In the genomic region with DNA sequence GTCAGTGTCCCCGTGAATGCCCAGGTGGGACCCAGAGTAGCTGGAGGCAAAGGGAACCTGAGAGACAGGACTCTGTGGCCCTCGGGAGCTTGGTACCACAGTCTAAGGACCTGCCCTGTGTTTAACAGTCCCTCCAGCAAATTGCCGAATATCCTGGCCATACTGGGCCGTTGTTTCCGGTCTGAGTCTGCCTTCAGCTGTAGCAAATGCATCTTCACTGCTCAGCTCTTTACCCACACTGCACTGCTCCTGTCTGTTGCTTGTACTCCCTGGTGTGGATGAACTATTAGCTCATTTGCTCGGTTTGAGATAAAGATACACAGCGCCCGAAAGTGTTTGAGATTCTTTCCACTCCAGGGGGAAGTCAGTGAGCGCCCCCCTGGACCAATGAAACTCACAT, we compare ENCODE assay signal across 18 mouse cellular contexts. TPM values are rescaled to one million over a fixed set of nuclear protein-coding genes. Genes with fewer than 3 reads are reported as not detected.
DNase-seq lines count a peak whose midpoint lies in the region; ATAC-seq and TF ChIP-seq lines count a peak whose summit lies in the region.
"Had no signal": no experiment of that assay in that cellular context is flagged by ENCODE, and none has a peak within 500 bp of the region (broad histone marks: within the 10 kb centered on the region; RNA-seq: fewer than 3 reads in every experiment).

No protein-coding gene starts in this region.

- H3K27me3 ChIP-seq in forebrain, embryonic 10.5 days (ENCODE audit: poor library complexity, severe bottlenecking): peaks cover 86% of the 10 kb centered on the region
- H3K27me3 ChIP-seq in forebrain, postnatal 0 days (ENCODE audit: insufficient read depth, low read length): peaks cover 69% of the 10 kb centered on the region
- peaks cover 75% of the 10 kb centered on the region for H3K27me3 ChIP-seq in intestine, embryonic 15.5 days (replicated peaks)
- H3K27me3 ChIP-seq in intestine, embryonic 16.5 days (replicated peaks; ENCODE audit: control insufficient read depth, insufficient read depth, low read length): peaks cover 73% of the 10 kb centered on the region
- H3K27me3 ChIP-seq in stomach, embryonic 14.5 days (ENCODE audit: control insufficient read depth, insufficient read depth, low read length): peaks cover 35% of the 10 kb centered on the region
- peaks cover 16% of the 10 kb centered on the region for H3K27me3 ChIP-seq in stomach, postnatal 0 days (ENCODE audit: control insufficient read depth, insufficient read depth, low read length)

- peak overlapping the region; percentile 88 for H3K27ac ChIP-seq in forebrain, embryonic 10.5 days
- H3K27ac ChIP-seq in forebrain, postnatal 0 days (ENCODE audit: low read depth, low read length): no peak overlapping the region
- H3K27ac ChIP-seq in intestine, embryonic 15.5 days: no peak overlapping the region
- H3K27ac ChIP-seq in intestine, embryonic 16.5 days (ENCODE audit: low read length): no peak overlapping the region
- H3K27ac ChIP-seq in stomach, embryonic 14.5 days (ENCODE audit: low read length): peak overlapping the region; percentile 15; the same call in 1 of the 2 replicates
- no peak overlapping the region for H3K27ac ChIP-seq in stomach, postnatal 0 days (replicated peaks)
- H3K27ac ChIP-seq: liver, embryonic 14.5 days had no signal

- DNase-seq in forebrain, embryonic 10.5 days (ENCODE audit: extremely low spot score, low spot score): no peak
- no peak for DNase-seq in forebrain, postnatal 0 days
- DNase-seq in stomach, postnatal 0 days (ENCODE audit: low spot score): no peak
- DNase-seq in adrenal gland, adult (ENCODE audit: inconsistent age in 2 of 2, low spot score in 1 of 2): no peak
- DNase-seq in thymus, postnatal 36 days: no peak
- DNase-seq: adrenal gland, postnatal 14 days; cerebellum, postnatal 36 days; gastrocnemius, postnatal 10 days; kidney, adult 8-10 months; layer of hippocampus, adult 9-11 months; lung, postnatal 36 days; right cerebral cortex, postnatal 4 days had no signal

- H3K4me2 ChIP-seq in forebrain, postnatal 0 days (ENCODE audit: low read depth): no peak overlapping the region
- H3K4me2 ChIP-seq in intestine, embryonic 15.5 days (replicated peaks): 0 out of 2 replicates have a peak overlapping the region, but pooled peaks have one; percentile 7
- no peak overlapping the region for H3K4me2 ChIP-seq in intestine, embryonic 16.5 days (ENCODE audit: low read depth, low read length)
- H3K4me2 ChIP-seq in stomach, embryonic 14.5 days (replicated peaks; ENCODE audit: low read depth, low read length): no peak overlapping the region
- H3K4me2 ChIP-seq in stomach, postnatal 0 days (replicated peaks; ENCODE audit: low read depth): no peak overlapping the region

- no peak for TF ChIP-seq CTCF in forebrain, postnatal 0 days (IDR thresholded peaks at IDR 0.05; ENCODE audit: low read depth)
- no peak for TF ChIP-seq CTCF in stomach, postnatal 0 days (IDR thresholded peaks at IDR 0.05; ENCODE audit: low read depth)

- peaks cover 87% of the 10 kb centered on the region for H3K4me1 ChIP-seq in forebrain, embryonic 10.5 days
- H3K4me1 ChIP-seq in forebrain, postnatal 0 days (ENCODE audit: insufficient read depth): no peaks in the 10 kb centered on the region; the same call in 1 of the 2 replicates
- peaks cover 36% of the 10 kb centered on the region for H3K4me1 ChIP-seq in intestine, embryonic 15.5 days (replicated peaks)
- H3K4me1 ChIP-seq in intestine, embryonic 16.5 days (ENCODE audit: control insufficient read depth, insufficient read depth, low read length): peaks cover 26% of the 10 kb centered on the region
- H3K4me1 ChIP-seq in stomach, embryonic 14.5 days (ENCODE audit: control insufficient read depth, insufficient read depth, low read length): peaks cover 22% of the 10 kb centered on the region
- no peaks in the 10 kb centered on the region for H3K4me1 ChIP-seq in stomach, postnatal 0 days (replicated peaks; ENCODE audit: control insufficient read depth, insufficient read depth)

- ATAC-seq in forebrain, postnatal 0 days: no peak
- no peak for ATAC-seq in intestine, embryonic 15.5 days
- no peak for ATAC-seq in intestine, embryonic 16.5 days
- ATAC-seq in stomach, embryonic 14.5 days (ENCODE audit: insufficient number of reproducible peaks, insufficient read depth, low FRiP score, low read depth): no peak
- ATAC-seq in stomach, postnatal 0 days (ENCODE audit: low FRiP score, low TSS enrichment): no peak

- TF ChIP-seq EP300 in stomach, postnatal 0 days (optimal IDR thresholded peaks at IDR 0.05): no peak

- no peaks in the 10 kb centered on the region for H3K9me3 ChIP-seq in forebrain, embryonic 10.5 days
- H3K9me3 ChIP-seq in forebrain, postnatal 0 days (ENCODE audit: low read length): no peaks in the 10 kb centered on the region
- no peaks in the 10 kb centered on the region for H3K9me3 ChIP-seq in intestine, embryonic 15.5 days
- H3K9me3 ChIP-seq in intestine, embryonic 16.5 days (ENCODE audit: control insufficient read depth, low read length): no peaks in the 10 kb centered on the region
- H3K9me3 ChIP-seq in stomach, embryonic 14.5 days (ENCODE audit: control insufficient read depth, low read depth, low read length): no peaks in the 10 kb centered on the region
- no peaks in the 10 kb centered on the region for H3K9me3 ChIP-seq in stomach, postnatal 0 days (ENCODE audit: control insufficient read depth, low read length)

- no peak overlapping the region for H3K9ac ChIP-seq in forebrain, postnatal 0 days
- no peak overlapping the region for H3K9ac ChIP-seq in intestine, embryonic 15.5 days
- H3K9ac ChIP-seq in intestine, embryonic 16.5 days (ENCODE audit: low read depth, low read length): no peak overlapping the region
- H3K9ac ChIP-seq in stomach, embryonic 14.5 days (replicated peaks; ENCODE audit: low read depth, low read length): no peak overlapping the region
- no peak overlapping the region for H3K9ac ChIP-seq in stomach, postnatal 0 days (ENCODE audit: low read length)
- H3K9ac ChIP-seq: liver, embryonic 14.5 days had no signal

- peak overlapping the region; percentile 64 for H3K4me3 ChIP-seq in forebrain, embryonic 10.5 days
- no peak overlapping the region for H3K4me3 ChIP-seq in forebrain, postnatal 0 days (ENCODE audit: low read depth, low read length)
- H3K4me3 ChIP-seq in intestine, embryonic 15.5 days (replicated peaks): no peak overlapping the region
- no peak overlapping the region for H3K4me3 ChIP-seq in intestine, embryonic 16.5 days (ENCODE audit: low read length)
- H3K4me3 ChIP-seq in stomach, embryonic 14.5 days (ENCODE audit: low read depth, low read length): no peak overlapping the region
- H3K4me3 ChIP-seq in stomach, postnatal 0 days (ENCODE audit: low read depth, low read length): no peak overlapping the region
- H3K4me3 ChIP-seq: erythroblast, embryonic 14.5 days; myocyte had no signal

- H3K36me3 ChIP-seq in forebrain, embryonic 10.5 days (replicated peaks): peaks cover 19% of the 10 kb centered on the region
- H3K36me3 ChIP-seq in forebrain, postnatal 0 days (ENCODE audit: insufficient read depth): no peaks in the 10 kb centered on the region
- H3K36me3 ChIP-seq in intestine, embryonic 15.5 days: no peaks in the 10 kb centered on the region
- H3K36me3 ChIP-seq in intestine, embryonic 16.5 days (ENCODE audit: control insufficient read depth, insufficient read depth, low read length): no peaks in the 10 kb centered on the region
- H3K36me3 ChIP-seq in stomach, embryonic 14.5 days (ENCODE audit: control insufficient read depth, insufficient read depth, low read length): no peaks in the 10 kb centered on the region
- H3K36me3 ChIP-seq in stomach, postnatal 0 days (ENCODE audit: control insufficient read depth, insufficient read depth, low read length): no peaks in the 10 kb centered on the region

- 19% methylated on average over 9 of the region's 9 CpGs for WGBS in forebrain, embryonic 10.5 days
- 23% methylated on average over 9 of the region's 9 CpGs for WGBS in forebrain, postnatal 0 days
- 10% methylated on average over 9 of the region's 9 CpGs for WGBS in intestine, embryonic 15.5 days
- 12% methylated on average over 9 of the region's 9 CpGs for WGBS in intestine, embryonic 16.5 days
- WGBS in stomach, embryonic 14.5 days: 9% methylated on average over 9 of the region's 9 CpGs
- 31% methylated on average over 9 of the region's 9 CpGs for WGBS in stomach, postnatal 0 days

RNA-seq across cellular contexts. Expression of a gene that starts 2.2 kb away (rescaled TPM):
- polyA plus RNA-seq in forebrain, embryonic 10.5 days (2016; fragmentation: Nextera tagmentation; extraction: Ambion mirVana): 40.0 and 46.8 TPM in 2 replicates
- 0.77 and 2.4 TPM in 2 replicates for total RNA-seq in forebrain, postnatal 0 days (2014; rRNA removed)
- polyA plus RNA-seq in forebrain, postnatal 0 days (2015; fragmentation: Nextera tagmentation; extraction: Ambion mirVana): 0.87 and 1.9 TPM in 2 replicates
- polyA plus RNA-seq in intestine, embryonic 15.5 days (2015; fragmentation: Nextera tagmentation; extraction: Ambion mirVana): 8.2 and 8.9 TPM in 2 replicates
- polyA plus RNA-seq in intestine, embryonic 16.5 days (2015; fragmentation: Nextera tagmentation; extraction: Ambion mirVana): 6.0 and 8.0 TPM in 2 replicates
- 18.3 and 20.9 TPM in 2 replicates for polyA plus RNA-seq in stomach, embryonic 14.5 days (2014; fragmentation: Nextera tagmentation; extraction: Ambion mirVana)
- 6.3 and 6.9 TPM in 2 replicates for polyA plus RNA-seq in stomach, postnatal 0 days (2015; fragmentation: Nextera tagmentation; extraction: Ambion mirVana)

RNA-seq across cellular contexts. Expression of a gene that starts 28.0 kb away (rescaled TPM):
- polyA plus RNA-seq in forebrain, embryonic 10.5 days (2016; fragmentation: Nextera tagmentation; extraction: Ambion mirVana): 99.7 and 107 TPM in 2 replicates
- total RNA-seq in forebrain, postnatal 0 days (2014; rRNA removed): 63.7 and 68.5 TPM in 2 replicates
- 82.3 and 84.0 TPM in 2 replicates for polyA plus RNA-seq in forebrain, postnatal 0 days (2015; fragmentation: Nextera tagmentation; extraction: Ambion mirVana)
- 69.3 and 73.1 TPM in 2 replicates for polyA plus RNA-seq in intestine, embryonic 15.5 days (2015; fragmentation: Nextera tagmentation; extraction: Ambion mirVana)
- 61.8 and 64.6 TPM in 2 replicates for polyA plus RNA-seq in intestine, embryonic 16.5 days (2015; fragmentation: Nextera tagmentation; extraction: Ambion mirVana)
- 84.6 and 86.0 TPM in 2 replicates for polyA plus RNA-seq in stomach, embryonic 14.5 days (2014; fragmentation: Nextera tagmentation; extraction: Ambion mirVana)
- 36.1 and 37.3 TPM in 2 replicates for polyA plus RNA-seq in stomach, postnatal 0 days (2015; fragmentation: Nextera tagmentation; extraction: Ambion mirVana)

RNA-seq across cellular contexts. Expression of a gene that starts 49.3 kb away (rescaled TPM):
- 293 and 297 TPM in 2 replicates for polyA plus RNA-seq in forebrain, embryonic 10.5 days (2016; fragmentation: Nextera tagmentation; extraction: Ambion mirVana)
- total RNA-seq in forebrain, postnatal 0 days (2014; rRNA removed): 7.3 and 10.1 TPM in 2 replicates
- 16.8 and 21.2 TPM in 2 replicates for polyA plus RNA-seq in forebrain, postnatal 0 days (2015; fragmentation: Nextera tagmentation; extraction: Ambion mirVana)
- polyA plus RNA-seq in intestine, embryonic 15.5 days (2015; fragmentation: Nextera tagmentation; extraction: Ambion mirVana): 125 and 128 TPM in 2 replicates
- 105 and 126 TPM in 2 replicates for polyA plus RNA-seq in intestine, embryonic 16.5 days (2015; fragmentation: Nextera tagmentation; extraction: Ambion mirVana)
- 121 and 125 TPM in 2 replicates for polyA plus RNA-seq in stomach, embryonic 14.5 days (2014; fragmentation: Nextera tagmentation; extraction: Ambion mirVana)
- 26.9 and 34.9 TPM in 2 replicates for polyA plus RNA-seq in stomach, postnatal 0 days (2015; fragmentation: Nextera tagmentation; extraction: Ambion mirVana)

RNA-seq across cellular contexts. Expression of a gene that starts 51.5 kb away (rescaled TPM):
- 16.4 and 17.5 TPM in 2 replicates for polyA plus RNA-seq in forebrain, embryonic 10.5 days (2016; fragmentation: Nextera tagmentation; extraction: Ambion mirVana)
- total RNA-seq in forebrain, postnatal 0 days (2014; rRNA removed): 12.4 and 36.1 TPM in 2 replicates
- 6.0 and 8.7 TPM in 2 replicates for polyA plus RNA-seq in forebrain, postnatal 0 days (2015; fragmentation: Nextera tagmentation; extraction: Ambion mirVana)
- polyA plus RNA-seq in intestine, embryonic 15.5 days (2015; fragmentation: Nextera tagmentation; extraction: Ambion mirVana): 10.1 and 10.7 TPM in 2 replicates
- polyA plus RNA-seq in intestine, embryonic 16.5 days (2015; fragmentation: Nextera tagmentation; extraction: Ambion mirVana): 9.1 and 9.3 TPM in 2 replicates
- 5.0 and 6.0 TPM in 2 replicates for polyA plus RNA-seq in stomach, embryonic 14.5 days (2014; fragmentation: Nextera tagmentation; extraction: Ambion mirVana)
- polyA plus RNA-seq in stomach, postnatal 0 days (2015; fragmentation: Nextera tagmentation; extraction: Ambion mirVana): 6.1 and 6.9 TPM in 2 replicates

Comparison
In these comparisons a context has a peak if more than half of its experiments do, and no peak if none do; other contexts are left out.
1. H3K27ac ChIP-seq: peak in forebrain, embryonic 10.5 days (single experiment) and stomach, embryonic 14.5 days (single experiment); none in forebrain, postnatal 0 days (single experiment), intestine, embryonic 15.5 days (single experiment), intestine, embryonic 16.5 days (single experiment) and stomach, postnatal 0 days (single experiment).